Mouse (Mus musculus) limb, embryonic 14.5 days (tissue): ENCODE measurements around the gene Rpl41. TPM values are rescaled to one million over a fixed set of nuclear protein-coding genes. Genes with fewer than 3 reads are reported as not detected.

ENCODE experiments used
- ATAC-seq: fragments of 200-750 bp; cut with Nextera tagmentation; 2 replicates; pipeline ENCODE4 v1.8.0; 2017; ENCODE audit warnings: low read depth, moderate number of reproducible peaks, moderate TSS enrichment; ENCODE audit not compliant: low FRiP score
- DNase-seq: peaks from one replicate; pipeline ENCODE4 v3.0.0-alpha.2; 2015; ENCODE audit warnings: low spot score
- H3K27ac ChIP-seq: fragments of 300-500 bp; sonication (generic); replicated peaks from 2 replicates; pipeline ENCODE4 v1.5.1; 2014; ENCODE audit warnings: low read depth, mild to moderate bottlenecking, low read length, moderate library complexity, mixed read lengths
- H3K27me3 ChIP-seq: fragments of 300-500 bp; sonication (generic); 2 replicates; pipeline ENCODE4 v1.6.1; 2014; ENCODE audit warnings: low read length, mixed read lengths; ENCODE audit not compliant: control insufficient read depth, insufficient read depth
- H3K36me3 ChIP-seq: fragments of 300-500 bp; sonication (generic); 2 replicates; pipeline ENCODE4 v1.6.1; 2014; ENCODE audit warnings: mild to moderate bottlenecking, low read length, moderate library complexity, mixed read lengths; ENCODE audit not compliant: control insufficient read depth, insufficient read depth
- H3K4me1 ChIP-seq: fragments of 300-500 bp; sonication (generic); 2 replicates; pipeline ENCODE4 v1.6.1; 2014; ENCODE audit warnings: antibody characterized with exemption, low read length, mixed read lengths; ENCODE audit not compliant: control insufficient read depth, insufficient read depth
- H3K4me2 ChIP-seq: fragments of 300-500 bp; sonication (generic); replicated peaks from 2 replicates; pipeline ENCODE4 v1.6.1; 2014; ENCODE audit warnings: low read depth, mild to moderate bottlenecking, low read length, moderate library complexity; ENCODE audit not compliant: severe bottlenecking
- H3K4me3 ChIP-seq: fragments of 300-500 bp; sonication (generic); replicated peaks from 2 replicates; pipeline ENCODE4 v1.5.1; 2014; ENCODE audit warnings: low read length
- H3K9ac ChIP-seq: fragments of 300-500 bp; sonication (generic); 2 replicates; pipeline ENCODE4 v1.6.1; 2014; ENCODE audit warnings: mild to moderate bottlenecking, low read depth, low read length, moderate library complexity; ENCODE audit not compliant: severe bottlenecking
- H3K9me3 ChIP-seq: fragments of 300-500 bp; sonication (generic); 2 replicates; pipeline ENCODE4 v1.6.1; 2016; ENCODE audit warnings: low read length; ENCODE audit not compliant: control insufficient read depth
- POLR2A ChIP-seq: fragments of 200-500 bp; IDR thresholded peaks from 2 replicates; pipeline ENCODE4 v1.8.0; 2012; ENCODE audit warnings: inconsistent platforms, mild to moderate bottlenecking, moderate library complexity, borderline replicate concordance; ENCODE audit not compliant: insufficient read depth, insufficient read length; ENCODE audit errors: extremely low read depth
- WGBS: fragments of 180-500 bp; shearing (Covaris S2); extraction: QIAGEN DNeasy Blood & Tissue Kit; methylation state at CpG from one replicate; pipeline ENCODE4 v1.1.7; 2014; 5-methylcytosine and 5-hydroxymethylcytosine counted together
- polyA plus RNA-seq, 2 experiments: library from polyadenylated mRNA; depleted of rRNA in 1 of 2; stranded (reverse) in 1 of 2; unstranded in 1 of 2; fragments of >200 nt; fragmentation: Nextera tagmentation in 1 of 2; extraction: Ambion mirVana in 1 of 2; gene quantifications; 2 replicates each; pipeline versions ENCODE4 v1.2.1 to v1.2.3; 2012 to 2014

Gene Rpl41
- polyA plus RNA-seq, 2 experiments = 3,931 to 4,920 TPM

DNA sequence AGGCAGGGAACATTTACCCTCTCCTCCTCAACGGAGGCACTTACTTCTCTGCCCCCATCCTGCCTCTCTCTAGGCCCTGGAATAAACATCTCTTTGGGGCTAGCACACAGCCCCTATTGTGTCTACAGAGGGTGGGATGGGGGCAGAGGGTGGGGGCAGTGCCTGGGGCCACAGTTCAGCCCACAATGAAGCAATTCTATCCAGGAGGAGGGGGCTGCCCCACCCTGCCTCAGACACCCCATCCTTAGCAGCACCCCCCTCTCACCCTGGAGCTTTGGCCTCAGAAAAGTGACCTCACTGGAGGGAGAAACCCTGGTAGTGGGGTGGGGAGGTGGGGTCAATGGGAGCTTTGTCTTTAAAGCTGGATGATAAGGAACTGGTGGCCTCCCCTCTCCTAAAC, 37.4 kb upstream of the Rpl41 start:
- WGBS = 8% methylated on average over 1 of the region's 1 CpGs
- Histone ChIP-seq H3K4me2 (peak overlapping the region; percentile 99; the same call in 1 of the 2 replicates), H3K4me3 (no peak overlapping the region; the same call in 1 of the 2 replicates), H3K9ac (no peak overlapping the region), H3K9me3 (no peaks in the 10 kb centered on the region), H3K27me3 (peaks cover 31% of the 10 kb centered on the region), H3K36me3 (no peaks in the 10 kb centered on the region), H3K27ac (no peak overlapping the region), H3K4me1 (peaks cover 7% of the 10 kb centered on the region; the same call in 1 of the 2 replicates)
- DNase-seq = no peak
- no peak for TF ChIP-seq POLR2A
- no peak for ATAC-seq

DNA sequence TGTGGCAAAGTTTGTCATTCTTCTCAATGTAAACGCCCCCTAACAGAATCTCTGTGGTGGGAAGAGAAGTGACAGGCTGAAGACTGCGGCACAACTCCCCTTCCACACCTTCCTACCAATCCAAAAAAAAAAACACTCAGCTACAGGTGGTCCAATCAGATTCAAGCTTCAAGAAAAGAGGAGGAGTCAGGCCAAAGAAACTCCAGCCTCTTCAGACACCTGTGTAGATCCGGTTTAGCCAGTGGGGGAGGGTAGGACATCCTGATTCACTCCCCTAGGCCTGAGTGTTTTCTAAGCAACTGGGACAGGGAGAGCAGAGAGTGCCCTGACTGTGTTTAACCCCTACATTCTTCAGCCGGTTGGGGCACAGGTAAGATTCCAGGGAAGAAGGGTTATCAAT, 35.3 kb upstream of the Rpl41 start:
- H3K9me3 ChIP-seq = no peaks in the 10 kb centered on the region
- no peak overlapping the region for H3K27ac ChIP-seq
- no peak overlapping the region for H3K9ac ChIP-seq
- no peak overlapping the region for H3K4me3 ChIP-seq
- peaks cover 26% of the 10 kb centered on the region for H3K27me3 ChIP-seq
- no peaks in the 10 kb centered on the region for H3K36me3 ChIP-seq
- ATAC-seq (no peak), DNase-seq (peak; percentile 66)
- no peak for TF ChIP-seq POLR2A
- 12% methylated on average over 4 of the region's 4 CpGs for WGBS
- H3K4me2 ChIP-seq = no peak overlapping the region
- peaks cover 7% of the 10 kb centered on the region; the same call in 1 of the 2 replicates for H3K4me1 ChIP-seq

DNA sequence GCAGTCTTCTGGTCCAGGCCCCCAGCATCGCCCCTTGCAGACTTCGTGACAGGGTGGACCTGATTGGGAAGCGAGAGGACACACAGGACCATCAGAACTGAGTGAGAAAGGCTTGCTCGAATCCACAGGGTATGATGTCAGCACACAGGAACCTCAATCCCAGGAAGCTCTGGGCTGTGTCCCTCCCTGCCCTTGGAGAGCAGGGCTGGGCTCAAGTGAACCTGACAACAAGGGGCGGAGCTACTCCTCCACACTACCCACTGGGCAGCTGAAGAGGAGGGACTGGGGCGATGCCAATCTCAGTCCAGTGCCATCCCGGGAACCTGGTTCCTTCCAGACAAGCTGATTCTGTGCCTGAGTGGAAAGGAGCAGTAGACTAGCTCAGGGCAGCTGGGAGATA, 34.5 kb upstream of the Rpl41 start:
- H3K9me3 ChIP-seq = no peaks in the 10 kb centered on the region
- ATAC-seq (no peak), DNase-seq (no peak)
- no peak for TF ChIP-seq POLR2A
- no peak overlapping the region for H3K4me3 ChIP-seq
- no peak overlapping the region for H3K4me2 ChIP-seq
- H3K27ac ChIP-seq = no peak overlapping the region
- no peak overlapping the region for H3K9ac ChIP-seq
- H3K4me1 ChIP-seq = peaks cover 3% of the 10 kb centered on the region; the same call in 1 of the 2 replicates
- H3K36me3 ChIP-seq = no peaks in the 10 kb centered on the region
- H3K27me3 ChIP-seq = peaks cover 19% of the 10 kb centered on the region
- 19% methylated on average over 7 of the region's 7 CpGs for WGBS

GRCm38 (mm10) chr10:128579731-128580130, 30.6 kb upstream of the Rpl41 start:
- H3K4me2 ChIP-seq = no peak overlapping the region
- H3K4me1 ChIP-seq = no peaks in the 10 kb centered on the region

GRCm38 (mm10) chr10:128579298-128579697, 30.2 kb upstream of the Rpl41 start:
- ATAC-seq = no peak

More at GRCm38 (mm10) chr10:128579731-128580130, 30.6 kb upstream of the Rpl41 start:
- DNase-seq (no peak), ATAC-seq (no peak)
- Histone ChIP-seq H3K27ac (no peak overlapping the region), H3K9ac (no peak overlapping the region), H3K9me3 (no peaks in the 10 kb centered on the region), H3K4me3 (no peak overlapping the region), H3K27me3 (no peaks in the 10 kb centered on the region), H3K36me3 (0 out of 2 replicates have a peak, but pooled peaks cover 3% of the 10 kb centered on the region)
- no peak for TF ChIP-seq POLR2A
- WGBS = 69% methylated on average over 4 of the region's 4 CpGs

More at GRCm38 (mm10) chr10:128579298-128579697, 30.2 kb upstream of the Rpl41 start:
- H3K4me2 ChIP-seq = no peak overlapping the region
- no peaks in the 10 kb centered on the region for H3K4me1 ChIP-seq
- no peak overlapping the region for H3K9ac ChIP-seq
- WGBS = 82% methylated on average over 3 of the region's 3 CpGs
- H3K27ac ChIP-seq = no peak overlapping the region
- H3K27me3 ChIP-seq = no peaks in the 10 kb centered on the region
- no peak for TF ChIP-seq POLR2A
- H3K36me3 ChIP-seq = 0 out of 2 replicates have a peak, but pooled peaks cover 3% of the 10 kb centered on the region
- H3K4me3 ChIP-seq = no peak overlapping the region
- H3K9me3 ChIP-seq = no peaks in the 10 kb centered on the region
- no peak for DNase-seq
